Mouse (Mus musculus) thymus, adult 2 months (tissue): ENCODE results near the gene Srrm1. TPM values are rescaled to one million over a fixed set of nuclear protein-coding genes. Genes with fewer than 3 reads are reported as not detected.

Source experiments
- DNase-seq: peaks from one replicate; pipeline ENCODE4 v3.0.0; 2021
- H3K27ac ChIP-seq: fragments of 200-500 bp; 2 replicates; pipeline ENCODE4 v1.5.1; 2012; ENCODE audit warnings: low read length, control low read depth; ENCODE audit not compliant: control insufficient read depth, insufficient read depth
- H3K27me3 ChIP-seq: fragments of 200-500 bp; 2 replicates; pipeline ENCODE4 v1.6.1; 2012; ENCODE audit warnings: mild to moderate bottlenecking, low read length, moderate library complexity, mixed read lengths; ENCODE audit not compliant: control insufficient read depth, insufficient read depth
- H3K36me3 ChIP-seq: fragments of 200-500 bp; 2 replicates; pipeline ENCODE4 v1.6.1; 2012; ENCODE audit warnings: mild to moderate bottlenecking, low read length, moderate library complexity; ENCODE audit not compliant: control insufficient read depth, insufficient read depth
- H3K4me1 ChIP-seq: fragments of 200-500 bp; replicated peaks from 2 replicates; pipeline ENCODE4 v1.6.1; 2012; ENCODE audit warnings: low read length; ENCODE audit not compliant: control insufficient read depth, insufficient read depth
- H3K4me3 ChIP-seq: fragments of 200-500 bp; 2 replicates; pipeline ENCODE4 v1.5.1; 2012; ENCODE audit warnings: mild to moderate bottlenecking, low read length, control low read depth, moderate library complexity; ENCODE audit not compliant: control insufficient read depth, insufficient read depth
- CTCF ChIP-seq: fragments of 200-500 bp; IDR thresholded peaks from 2 replicates; pipeline ENCODE4 v1.5.1; 2012; ENCODE audit warnings: mild to moderate bottlenecking, control low read depth, low read length, moderate library complexity, borderline replicate concordance; ENCODE audit not compliant: control insufficient read depth, poor library complexity, insufficient read depth; ENCODE audit errors: extremely low read depth
- POLR2A ChIP-seq: fragments of 200-500 bp; IDR thresholded peaks from 2 replicates; pipeline ENCODE4 v1.6.1; 2012; ENCODE audit warnings: mild to moderate bottlenecking, low read length, control low read depth, moderate library complexity; ENCODE audit not compliant: control insufficient read depth, poor library complexity, insufficient read depth; ENCODE audit errors: extremely low read depth
- WGBS: fragments of 180-500 bp; shearing (Covaris S2); methylation state at CpG from one replicate; pipeline ENCODE4 v1.1.7; 2018; 5-methylcytosine and 5-hydroxymethylcytosine counted together
- polyA plus RNA-seq: library from polyadenylated mRNA; depleted of rRNA; stranded (reverse); fragments of >200 nt; gene quantifications from 2 replicates; pipeline ENCODE4 v1.2.3, GENCODE M21; 2012

Srrm1 gene
- polyA plus RNA-seq, 1 experiment = 41.0 TPM

DNA sequence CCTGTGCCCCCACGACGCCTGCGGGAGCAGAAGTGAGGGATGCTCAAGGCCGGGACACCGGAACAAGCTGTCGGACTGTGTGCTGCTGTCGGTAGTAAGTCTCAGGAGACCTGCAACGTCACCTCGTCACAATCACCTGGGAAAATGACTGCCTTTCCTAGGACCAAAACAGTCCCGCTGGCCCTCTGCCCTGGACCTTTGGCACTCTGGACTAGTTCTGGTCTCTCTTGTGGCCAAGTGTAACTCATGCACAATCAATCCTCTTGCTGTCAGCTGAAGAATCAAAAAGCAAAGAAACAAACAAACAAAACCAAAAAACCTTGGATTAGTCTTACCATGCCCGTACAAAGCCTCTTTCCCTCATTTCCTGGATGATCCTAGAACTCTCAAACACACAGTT is 24.1 kb upstream of the Srrm1 start:
- Histone ChIP-seq H3K36me3 (no peaks in the 10 kb centered on the region), H3K27me3 (no peaks in the 10 kb centered on the region), H3K27ac (no peak overlapping the region), H3K4me3 (no peak overlapping the region), H3K4me1 (peaks cover 2% of the 10 kb centered on the region)
- TF ChIP-seq POLR2A (no peak), CTCF (no peak)
- DNase-seq = no peak
- 89% methylated on average over 11 of the region's 11 CpGs for whole genome bisulfite sequencing

DNA sequence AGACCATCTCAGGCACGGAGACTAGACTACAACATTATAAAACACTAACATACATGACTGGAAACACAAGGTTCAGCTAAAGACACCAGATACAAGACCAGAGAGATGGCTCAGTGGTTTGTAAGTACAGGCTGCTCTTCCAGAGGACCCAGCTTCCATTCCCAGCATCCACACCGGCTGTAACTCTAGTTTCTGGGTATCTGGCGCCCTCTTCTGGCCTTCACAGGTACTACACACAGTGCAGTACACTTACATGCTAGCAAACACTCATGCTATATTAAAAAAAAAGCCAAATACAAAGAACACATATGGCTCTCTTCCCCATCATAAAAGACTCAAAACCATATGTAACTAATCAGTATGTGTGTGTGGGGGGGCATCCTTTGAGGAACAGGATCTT is 22.3 kb upstream of the Srrm1 start:
- no peaks in the 10 kb centered on the region for H3K4me1 ChIP-seq
- DNase-seq = no peak
- H3K36me3 ChIP-seq = no peaks in the 10 kb centered on the region
- no peaks in the 10 kb centered on the region for H3K27me3 ChIP-seq
- TF ChIP-seq POLR2A (no peak), CTCF (no peak)
- no peak overlapping the region for H3K4me3 ChIP-seq
- no peak overlapping the region for H3K27ac ChIP-seq
- 85% methylated on average over 3 of the region's 3 CpGs for WGBS

DNA sequence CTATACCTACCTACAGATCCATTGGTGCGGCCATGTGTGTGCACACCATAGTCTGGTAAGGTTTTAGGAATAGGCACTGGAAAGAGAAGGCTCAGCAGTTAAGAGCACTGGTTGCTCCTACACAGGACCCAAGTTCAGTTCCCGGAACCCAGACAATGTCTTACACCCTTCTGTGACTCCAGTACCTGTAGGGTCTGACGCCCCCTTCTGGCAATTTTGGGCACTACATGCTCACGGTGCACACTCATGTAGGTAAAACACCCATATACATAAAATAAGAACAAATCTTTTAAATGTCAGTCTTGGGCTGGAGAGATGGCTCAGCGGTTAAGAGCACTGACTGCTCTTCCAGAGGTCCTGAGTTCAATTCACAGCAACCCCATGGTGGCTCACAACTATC is 20.2 kb upstream of the Srrm1 start:
- TF ChIP-seq POLR2A = no peak
- 88% methylated on average over 5 of the region's 5 CpGs for WGBS
- Histone ChIP-seq H3K36me3 (no peaks in the 10 kb centered on the region), H3K27me3 (no peaks in the 10 kb centered on the region), H3K4me1 (no peaks in the 10 kb centered on the region; the same call in 1 of the 2 replicates), H3K27ac (no peak overlapping the region), H3K4me3 (no peak overlapping the region)
- no peak for DNase-seq

DNA sequence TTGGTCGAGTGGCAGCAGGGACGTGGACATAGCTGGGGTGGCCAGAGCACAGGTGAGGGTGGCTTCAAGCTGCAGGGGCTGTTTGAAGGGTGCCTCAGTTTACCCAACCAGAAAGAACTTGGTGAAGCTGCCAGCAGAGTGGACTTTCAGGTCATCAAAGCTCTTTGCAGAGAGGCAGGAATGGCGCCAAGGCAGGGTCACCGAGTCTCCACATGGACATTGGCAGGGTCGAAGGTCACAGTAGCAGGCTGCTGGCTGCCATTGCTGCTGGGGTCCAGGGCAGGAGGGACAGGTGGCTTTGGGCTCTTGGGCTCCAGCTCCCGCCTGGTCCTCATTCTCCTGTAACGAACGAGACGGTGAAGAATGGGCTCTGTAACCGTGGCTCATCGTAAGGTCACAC is 17.3 kb upstream of the Srrm1 start:
- H3K27ac ChIP-seq = no peak overlapping the region
- no peak for TF ChIP-seq POLR2A
- no peak for TF ChIP-seq CTCF
- WGBS = 91% methylated on average over 11 of the region's 11 CpGs
- no peaks in the 10 kb centered on the region; the same call in 1 of the 2 replicates for H3K4me1 ChIP-seq
- H3K36me3 ChIP-seq = no peaks in the 10 kb centered on the region
- DNase-seq = no peak
- no peaks in the 10 kb centered on the region for H3K27me3 ChIP-seq
- no peak overlapping the region for H3K4me3 ChIP-seq

DNA sequence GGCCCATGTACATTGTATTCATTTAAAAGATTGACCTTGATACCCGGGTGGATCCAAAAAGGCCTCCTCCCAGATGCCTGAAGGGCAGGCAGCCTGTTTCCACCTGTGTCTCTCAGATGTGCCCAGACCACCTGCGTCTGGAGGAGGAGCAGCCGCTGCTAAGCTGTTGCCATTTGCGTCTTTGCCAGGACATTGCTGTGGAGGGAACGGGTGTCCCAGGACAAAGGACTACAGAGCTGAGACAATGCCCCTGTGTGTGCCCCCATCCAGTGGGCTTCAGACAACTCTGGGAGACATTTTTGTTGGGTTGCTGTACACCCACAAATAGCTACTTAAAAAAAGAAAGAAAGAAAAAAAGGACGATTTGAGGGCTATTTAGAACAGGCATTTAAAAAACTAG is 9.7 kb upstream of the Srrm1 start:
- 87% methylated on average over 6 of the region's 6 CpGs for WGBS
- Histone ChIP-seq H3K27ac (no peak overlapping the region), H3K4me3 (no peak overlapping the region), H3K4me1 (no peaks in the 10 kb centered on the region), H3K27me3 (no peaks in the 10 kb centered on the region), H3K36me3 (no peaks in the 10 kb centered on the region)
- DNase-seq = no peak
- TF ChIP-seq CTCF (no peak), POLR2A (no peak)

DNA sequence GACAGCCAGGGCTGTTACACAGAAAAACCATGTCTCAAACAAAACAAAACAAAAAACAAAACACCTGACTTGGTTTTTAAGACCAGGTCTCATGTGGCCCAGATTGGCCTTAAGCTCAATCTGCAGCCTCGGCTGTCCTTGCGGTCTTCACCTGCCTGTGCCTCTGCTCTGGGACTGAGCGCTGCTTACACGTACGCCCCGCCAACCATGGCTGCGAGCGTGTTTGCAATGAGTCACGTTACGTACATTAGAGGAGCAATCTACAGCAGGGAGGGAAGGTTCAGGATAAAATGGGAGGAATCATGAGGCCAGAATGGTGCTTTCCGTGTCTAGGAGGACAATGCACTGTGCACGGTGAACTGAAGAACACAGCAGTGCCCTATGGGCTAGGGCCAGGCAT is 8.6 kb upstream of the Srrm1 start:
- Histone ChIP-seq H3K27me3 (no peaks in the 10 kb centered on the region), H3K4me1 (no peaks in the 10 kb centered on the region), H3K27ac (no peak overlapping the region), H3K36me3 (no peaks in the 10 kb centered on the region), H3K4me3 (no peak overlapping the region)
- 94% methylated on average over 12 of the region's 12 CpGs for WGBS
- TF ChIP-seq POLR2A = no peak
- no peak for TF ChIP-seq CTCF
- no peak for DNase-seq

DNA sequence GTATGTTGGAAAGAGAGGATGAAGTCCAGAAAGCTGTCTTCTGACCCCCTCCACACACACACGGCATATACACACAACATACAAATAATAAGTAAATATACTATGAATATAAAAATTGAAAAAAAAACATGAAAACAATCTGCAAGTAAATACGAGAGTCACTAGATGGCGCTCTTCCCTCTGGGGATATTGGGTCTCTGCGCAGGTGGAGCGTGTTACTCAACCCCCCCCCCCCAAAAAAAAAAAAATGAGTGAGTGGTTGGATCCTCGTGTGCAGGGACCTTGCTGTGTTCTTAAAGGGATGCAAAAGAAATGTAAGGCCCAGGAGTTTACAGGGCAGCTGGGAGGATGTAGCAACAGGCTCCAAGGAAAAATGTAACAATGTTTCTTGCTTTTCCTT is 5.6 kb upstream of the Srrm1 start:
- under 1% methylated on average over 6 of the region's 6 CpGs for WGBS
- Histone ChIP-seq H3K27me3 (no peaks in the 10 kb centered on the region), H3K36me3 (no peaks in the 10 kb centered on the region), H3K27ac (no peak overlapping the region), H3K4me3 (no peak overlapping the region), H3K4me1 (peaks cover 6% of the 10 kb centered on the region)
- DNase-seq = no peak
- TF ChIP-seq POLR2A (no peak), CTCF (no peak)
